ENCODE assay signal across 15 mouse cellular contexts in the genomic region with DNA sequence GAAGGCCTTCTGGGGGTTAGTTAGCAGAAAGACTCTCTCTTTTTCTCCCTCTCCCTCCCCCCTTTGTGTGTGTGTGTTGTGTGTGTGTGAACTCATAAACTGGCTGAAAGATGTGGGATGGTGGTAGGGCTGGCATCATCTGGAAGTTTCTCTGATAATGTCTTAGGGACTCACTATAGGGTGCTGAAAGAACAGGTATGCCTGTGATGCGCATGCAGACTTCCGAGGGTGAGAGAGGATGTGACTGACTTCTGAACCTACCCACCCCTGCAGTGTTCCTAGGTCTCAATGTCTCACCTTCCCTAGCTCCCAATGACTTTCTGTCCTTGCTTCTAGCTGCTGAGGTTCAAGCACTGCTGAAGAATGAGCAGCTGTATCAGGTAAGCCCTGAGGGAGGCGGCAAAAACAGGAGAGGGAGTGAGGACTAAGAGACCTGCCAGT. TPM values are rescaled to one million over a fixed set of nuclear protein-coding genes. Genes with fewer than 3 reads are reported as not detected.
DNase-seq lines count a peak whose midpoint lies in the region; ATAC-seq and TF ChIP-seq lines count a peak whose summit lies in the region.
"Had no signal": no experiment of that assay in that cellular context is flagged by ENCODE, and none has a peak within 500 bp of the region (broad histone marks: within the 10 kb centered on the region; RNA-seq: fewer than 3 reads in every experiment).

No protein-coding gene starts in this region.

- H3K27ac ChIP-seq in heart, embryonic 15.5 days, result no peak overlapping the region
- no peak overlapping the region for H3K27ac ChIP-seq in liver, embryonic 13.5 days
- H3K27ac ChIP-seq in thymus, adult 2 months (ENCODE audit: control insufficient read depth, insufficient read depth, low read length), result peak overlapping the region; percentile 90
- H3K27ac ChIP-seq: embryonic facial prominence, embryonic 12.5 days; forebrain, embryonic 10.5 days; hindbrain, embryonic 14.5 days; stomach, postnatal 0 days had no signal

- ATAC-seq in heart, embryonic 15.5 days (replicated peaks; ENCODE audit: insufficient number of reproducible peaks, insufficient read depth, low FRiP score, low read depth), result no peak
- peak; percentile 17 for ATAC-seq in CD4-positive, CD25-positive, alpha-beta regulatory T cell, adult 4 months
- ATAC-seq in liver, embryonic 13.5 days (ENCODE audit: low read depth), result no peak
- ATAC-seq: midbrain, embryonic 16.5 days had no signal

- H3K4me2 ChIP-seq in heart, embryonic 15.5 days, result peak overlapping the region; percentile 18; the same call in 1 of the 2 replicates
- peak overlapping the region; percentile 41 for H3K4me2 ChIP-seq in liver, embryonic 13.5 days
- H3K4me2 ChIP-seq: embryonic facial prominence, embryonic 12.5 days; hindbrain, embryonic 14.5 days had no signal

- no peak for TF ChIP-seq POLR2A in thymus, adult 2 months (IDR thresholded peaks at IDR 0.05; ENCODE audit: control insufficient read depth, extremely low read depth, insufficient read depth, low read length, poor library complexity)

- no peaks in the 10 kb centered on the region for H3K36me3 ChIP-seq in heart, embryonic 15.5 days
- H3K36me3 ChIP-seq in liver, embryonic 13.5 days, result no peaks in the 10 kb centered on the region
- peaks cover 17% of the 10 kb centered on the region for H3K36me3 ChIP-seq in thymus, adult 2 months (ENCODE audit: control insufficient read depth, insufficient read depth, low read length)
- H3K36me3 ChIP-seq: embryonic facial prominence, embryonic 12.5 days; forebrain, embryonic 10.5 days had no signal

- DNase-seq in heart, adult 9 months (ENCODE audit: low spot score in 2 of 2), result no peak
- no peak for DNase-seq in liver, embryonic 13.5 days
- peak; percentile 57 for DNase-seq in thymus, adult 2 months
- no peak for DNase-seq in lung, postnatal 14 days
- DNase-seq in adipocyte (ENCODE audit: low spot score), result no peak
- no peak for DNase-seq in cerebellum, adult 8-10 months
- DNase-seq: cerebellum, postnatal 14 days; right cerebral cortex, postnatal 25 days had no signal

- no peak overlapping the region for H3K4me3 ChIP-seq in heart, embryonic 15.5 days
- H3K4me3 ChIP-seq in liver, embryonic 13.5 days (replicated peaks), result peak overlapping the region; percentile 22
- peak overlapping the region; percentile 30 for H3K4me3 ChIP-seq in thymus, adult 2 months (ENCODE audit: control insufficient read depth, insufficient read depth, low read length)
- H3K4me3 ChIP-seq: embryonic facial prominence, embryonic 12.5 days; forebrain, embryonic 10.5 days had no signal

- no peaks in the 10 kb centered on the region for H3K9me3 ChIP-seq in heart, embryonic 15.5 days (replicated peaks)
- no peaks in the 10 kb centered on the region for H3K9me3 ChIP-seq in liver, embryonic 13.5 days (replicated peaks)
- H3K9me3 ChIP-seq: embryonic facial prominence, embryonic 12.5 days; forebrain, embryonic 10.5 days had no signal

- TF ChIP-seq CTCF in thymus, adult 2 months (IDR thresholded peaks at IDR 0.05; ENCODE audit: borderline replicate concordance, control insufficient read depth, extremely low read depth, insufficient read depth, low read length, poor library complexity), result no peak

- H3K9ac ChIP-seq in heart, embryonic 15.5 days, result no peak overlapping the region
- H3K9ac ChIP-seq in liver, embryonic 13.5 days, result no peak overlapping the region
- H3K9ac ChIP-seq: embryonic facial prominence, embryonic 12.5 days; hindbrain, embryonic 14.5 days had no signal

- no peaks in the 10 kb centered on the region for H3K27me3 ChIP-seq in heart, embryonic 15.5 days
- no peaks in the 10 kb centered on the region for H3K27me3 ChIP-seq in liver, embryonic 13.5 days
- H3K27me3 ChIP-seq in thymus, adult 2 months (ENCODE audit: control insufficient read depth, insufficient read depth, low read length), result no peaks in the 10 kb centered on the region
- H3K27me3 ChIP-seq: embryonic facial prominence, embryonic 12.5 days had no signal

- no peaks in the 10 kb centered on the region; the same call in 1 of the 2 replicates for H3K4me1 ChIP-seq in heart, embryonic 15.5 days (replicated peaks)
- no peaks in the 10 kb centered on the region for H3K4me1 ChIP-seq in liver, embryonic 13.5 days (replicated peaks)
- peaks cover 23% of the 10 kb centered on the region for H3K4me1 ChIP-seq in thymus, adult 2 months (replicated peaks; ENCODE audit: control insufficient read depth, insufficient read depth, low read length)
- H3K4me1 ChIP-seq: embryonic facial prominence, embryonic 12.5 days; forebrain, embryonic 10.5 days had no signal

- 59% methylated on average over 3 of the region's 3 CpGs for WGBS in heart, embryonic 15.5 days
- 53% methylated on average over 3 of the region's 3 CpGs for WGBS in liver, embryonic 13.5 days (ENCODE audit: insufficient replicate concordance)
- WGBS in thymus, adult 2 months, result 6% methylated on average over 3 of the region's 3 CpGs

RNA-seq across cellular contexts. Expression of a gene that starts 4.2 kb away (rescaled TPM):
- polyA plus RNA-seq in heart, embryonic 15.5 days (2015; fragmentation: Nextera tagmentation; extraction: Ambion mirVana), result 1.4 and 16.0 TPM in 2 replicates
- 100 to 1,000 TPM; 544 to 973 TPM for polyA plus RNA-seq in CD4-positive, CD25-positive, alpha-beta regulatory T cell, adult 4 months (2017; shearing (Covaris generic))
- not detected in 2 replicates for polyA plus RNA-seq in liver, embryonic 13.5 days (2015; fragmentation: Nextera tagmentation; extraction: Ambion mirVana)
- polyA plus RNA-seq in thymus, adult 2 months (2012; rRNA removed), result 214 and 262 TPM in 2 replicates
- polyA plus RNA-seq: embryonic facial prominence, embryonic 12.5 days; forebrain, embryonic 10.5 days; hindbrain, embryonic 14.5 days; midbrain, embryonic 16.5 days had no signal

RNA-seq across cellular contexts. Expression of a gene that starts 5.5 kb away (rescaled TPM):
- polyA plus RNA-seq in heart, embryonic 15.5 days (2015; fragmentation: Nextera tagmentation; extraction: Ambion mirVana), result 5.5 and 64.7 TPM in 2 replicates
- 1,000 to 10,000 TPM; 1,425 to 1,626 TPM for polyA plus RNA-seq in CD4-positive, CD25-positive, alpha-beta regulatory T cell, adult 4 months (2017; shearing (Covaris generic))
- polyA plus RNA-seq in liver, embryonic 13.5 days (2015; fragmentation: Nextera tagmentation; extraction: Ambion mirVana), result 0.18 and 0.27 TPM in 2 replicates
- polyA plus RNA-seq in thymus, adult 2 months (2012; rRNA removed), result 183 and 216 TPM in 2 replicates
- polyA plus RNA-seq: embryonic facial prominence, embryonic 12.5 days; forebrain, embryonic 10.5 days; hindbrain, embryonic 14.5 days; midbrain, embryonic 16.5 days had no signal

RNA-seq across cellular contexts. Expression of a gene that starts 20.3 kb away (rescaled TPM):
- polyA plus RNA-seq in heart, embryonic 15.5 days (2015; fragmentation: Nextera tagmentation; extraction: Ambion mirVana), result 14.7 and 17.6 TPM in 2 replicates
- 10 to 100 TPM; 26.6 to 40.4 TPM for polyA plus RNA-seq in CD4-positive, CD25-positive, alpha-beta regulatory T cell, adult 4 months (2017; shearing (Covaris generic))
- polyA plus RNA-seq in liver, embryonic 13.5 days (2015; fragmentation: Nextera tagmentation; extraction: Ambion mirVana), result 10.5 and 13.2 TPM in 2 replicates
- 23.0 and 23.7 TPM in 2 replicates for polyA plus RNA-seq in thymus, adult 2 months (2012; rRNA removed)

RNA-seq across cellular contexts. Expression of a gene that starts 23.7 kb away (rescaled TPM):
- polyA plus RNA-seq in heart, embryonic 15.5 days (2015; fragmentation: Nextera tagmentation; extraction: Ambion mirVana), result 2.9 and 43.3 TPM in 2 replicates
- 1,000 to 10,000 TPM; 1,413 to 1,834 TPM for polyA plus RNA-seq in CD4-positive, CD25-positive, alpha-beta regulatory T cell, adult 4 months (2017; shearing (Covaris generic))
- not detected in 2 replicates for polyA plus RNA-seq in liver, embryonic 13.5 days (2015; fragmentation: Nextera tagmentation; extraction: Ambion mirVana)
- 343 and 451 TPM in 2 replicates for polyA plus RNA-seq in thymus, adult 2 months (2012; rRNA removed)
- polyA plus RNA-seq: embryonic facial prominence, embryonic 12.5 days; forebrain, embryonic 10.5 days; midbrain, embryonic 16.5 days; stomach, postnatal 0 days had no signal

RNA-seq across cellular contexts. Expression of a gene that starts 53.9 kb away (rescaled TPM):
- polyA plus RNA-seq in heart, embryonic 15.5 days (2015; fragmentation: Nextera tagmentation; extraction: Ambion mirVana), result 1.1 and 7.4 TPM in 2 replicates
- polyA plus RNA-seq in CD4-positive, CD25-positive, alpha-beta regulatory T cell, adult 4 months (2017; shearing (Covaris generic)), result under 1 TPM; 0.16 to 0.24 TPM
- polyA plus RNA-seq in liver, embryonic 13.5 days (2015; fragmentation: Nextera tagmentation; extraction: Ambion mirVana), result 3.6 and 6.1 TPM in 2 replicates
- polyA plus RNA-seq in thymus, adult 2 months (2012; rRNA removed), result 10.1 and 11.6 TPM in 2 replicates

Comparison
In these comparisons a context has a peak if more than half of its experiments do, and no peak if none do; other contexts are left out.
1. RNA of a gene that starts 4.2 kb away (polyA plus RNA-seq): 544 to 973 TPM in CD4-positive, CD25-positive, alpha-beta regulatory T cell, adult 4 months and 214 to 262 TPM in thymus, adult 2 months; 1.4 to 16.0 TPM in heart, embryonic 15.5 days and not detected in liver, embryonic 13.5 days; every median in the first group is over 10 times any median in the second.